Mouse (Mus musculus) neural tube, embryonic 14.5 days (tissue): ENCODE results near the gene Mettl7a1. TPM values are rescaled to one million over a fixed set of nuclear protein-coding genes. Genes with fewer than 3 reads are reported as not detected.
"Not testable (repeated sequence)": the region's sequence is repeated elsewhere in the genome, so short reads cannot be mapped to it uniquely, and the experiment has no call there.

Source experiments
- ATAC-seq: fragments of 200-750 bp; cut with Nextera tagmentation; 2 replicates; pipeline ENCODE4 v1.8.0; 2017; ENCODE audit warnings: low read depth, mild to moderate bottlenecking, moderate TSS enrichment, moderate library complexity
- H3K27ac ChIP-seq: fragments of 300-500 bp; sonication (generic); 2 replicates; pipeline ENCODE4 v1.5.1; 2014; ENCODE audit warnings: low read depth, mild to moderate bottlenecking, control low read depth, low read length, moderate library complexity, mixed read lengths
- H3K27me3 ChIP-seq: fragments of 300-500 bp; sonication (generic); 2 replicates; pipeline ENCODE4 v1.6.1; 2014; ENCODE audit warnings: low read length; ENCODE audit not compliant: control insufficient read depth, insufficient read depth
- H3K36me3 ChIP-seq: fragments of 300-500 bp; sonication (generic); 2 replicates; pipeline ENCODE4 v1.6.1; 2014; ENCODE audit warnings: low read length, mixed read lengths; ENCODE audit not compliant: control insufficient read depth, insufficient read depth
- H3K4me1 ChIP-seq: fragments of 300-500 bp; sonication (generic); 2 replicates; pipeline ENCODE4 v1.6.1; 2014; ENCODE audit warnings: low read length; ENCODE audit not compliant: control insufficient read depth, insufficient read depth
- H3K4me2 ChIP-seq: fragments of 300-500 bp; sonication (generic); 2 replicates; pipeline ENCODE4 v1.6.1; 2014; ENCODE audit warnings: mild to moderate bottlenecking, low read depth, low read length, control low read depth
- H3K4me3 ChIP-seq: fragments of 300-500 bp; sonication (generic); 2 replicates; pipeline ENCODE4 v1.5.1; 2014; ENCODE audit warnings: low read depth, low read length, control low read depth, mixed read lengths
- H3K9ac ChIP-seq: fragments of 300-500 bp; sonication (generic); replicated peaks from 2 replicates; pipeline ENCODE4 v1.6.1; 2014; ENCODE audit warnings: low read depth, mild to moderate bottlenecking, control low read depth, low read length, mixed read lengths
- H3K9me3 ChIP-seq: fragments of 300-500 bp; sonication (generic); 2 replicates; pipeline ENCODE4 v1.6.1; 2016; ENCODE audit warnings: low read length; ENCODE audit not compliant: control insufficient read depth
- WGBS: fragments of 180-500 bp; shearing (Covaris S2); extraction: QIAGEN DNeasy Blood & Tissue Kit; methylation state at CpG from one replicate; pipeline ENCODE4 v1.1.7; 2014; 5-methylcytosine and 5-hydroxymethylcytosine counted together
- polyA plus RNA-seq: library from polyadenylated mRNA; unstranded; fragments of >200 nt; fragmentation: Nextera tagmentation; extraction: Ambion mirVana; gene quantifications from 2 replicates; pipeline ENCODE4 v1.2.1, GENCODE M21; 2014

Mettl7a1 gene
- 2.8 and 3.6 TPM in 2 replicates for polyA plus RNA-seq

DNA sequence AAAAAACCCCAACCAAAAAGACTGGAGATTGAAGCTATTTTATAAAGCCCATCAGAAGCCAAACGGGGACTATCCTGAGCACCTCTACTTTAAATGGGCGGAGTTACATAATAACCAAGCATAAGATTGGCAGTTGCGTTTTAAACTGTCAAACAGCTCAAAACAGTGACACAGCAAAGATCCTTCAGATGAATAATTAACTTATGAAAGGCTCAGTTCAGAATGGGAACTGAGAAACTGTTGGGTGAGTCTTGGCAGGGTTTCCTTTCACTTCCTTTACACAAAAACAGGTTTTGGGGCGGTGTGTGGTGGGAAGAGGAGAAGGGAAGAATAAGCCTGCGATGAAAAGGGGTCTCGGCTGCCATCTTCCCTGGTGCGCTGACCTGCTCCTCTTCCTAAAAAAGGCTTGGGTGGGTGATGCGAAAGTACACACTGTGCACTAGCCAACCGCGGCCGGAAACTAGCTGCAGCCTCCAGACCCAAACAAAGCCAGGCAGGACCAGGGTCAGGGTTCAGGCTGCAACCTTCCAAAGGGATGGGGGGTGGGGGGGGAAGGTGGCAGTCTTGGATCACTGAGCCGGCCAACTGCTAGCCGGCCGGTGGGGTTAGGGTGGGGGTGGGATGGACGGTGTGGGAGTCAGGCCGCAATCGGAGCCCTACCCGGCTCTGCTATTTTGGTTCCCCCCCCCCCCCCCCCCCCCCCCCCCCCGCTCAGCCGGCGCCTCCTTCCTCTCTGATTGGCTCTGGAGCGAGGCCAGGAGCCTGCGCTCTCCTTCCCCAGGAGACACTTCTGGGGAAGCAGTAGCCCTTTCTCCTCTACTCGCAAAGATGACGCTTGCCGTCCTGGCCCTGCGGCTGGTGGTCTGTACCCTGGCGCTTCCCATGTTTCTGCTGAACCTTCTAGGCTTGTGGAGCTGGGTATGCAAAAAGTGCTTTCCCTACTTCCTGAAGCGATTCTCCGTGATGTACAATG, at the start of gene Mettl7a1:
TSS of gene Mettl7a1 (plus strand) at position 122 of the 973 bp plus-strand sequence.
- Histone ChIP-seq H3K27ac (peak within 1 kb of the TSS; percentile 78), H3K4me3 (peak within 1 kb of the TSS; percentile 43), H3K9me3 (no peaks in the 10 kb centered on the region), H3K36me3 (no peaks in the 10 kb centered on the region), H3K27me3 (no peaks in the 10 kb centered on the region), H3K4me1 (peaks cover 4% of the 10 kb centered on the region; the same call in 1 of the 2 replicates), H3K4me2 (peak within 1 kb of the TSS; percentile 52), H3K9ac (peak within 1 kb of the TSS; percentile 67)
- 5% methylated on average over 18 of the region's 30 CpGs for WGBS
- peak; percentile 92 for ATAC-seq

DNA sequence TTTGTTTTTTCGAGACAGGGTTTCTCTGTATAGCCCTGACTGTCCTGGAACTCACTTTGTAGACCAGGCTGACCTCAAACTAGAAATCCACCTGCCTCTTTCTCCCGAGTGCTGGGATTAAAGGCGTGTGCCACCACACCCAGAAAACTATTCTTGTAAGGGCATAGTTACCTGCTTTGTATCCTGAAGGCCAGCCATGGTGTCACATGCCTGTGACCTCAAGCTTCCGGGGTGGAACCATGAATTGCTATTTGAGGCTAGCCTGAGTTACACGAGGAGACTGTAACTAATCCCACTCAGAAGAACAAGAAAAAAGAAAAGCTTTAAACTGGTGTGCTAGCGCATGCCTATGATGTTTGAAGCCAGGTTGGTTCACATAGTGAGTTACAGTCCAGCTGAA, 47.6 kb upstream of the Mettl7a1 start:
- peaks cover 63% of the 10 kb centered on the region for H3K36me3 ChIP-seq
- ATAC-seq: no peak
- H3K4me1 ChIP-seq: no peaks in the 10 kb centered on the region
- H3K9ac ChIP-seq: no peak overlapping the region
- 89% methylated on average over 6 of the region's 6 CpGs for WGBS
- H3K27me3 ChIP-seq: no peaks in the 10 kb centered on the region
- no peak overlapping the region for H3K4me2 ChIP-seq
- H3K4me3 ChIP-seq: no peak overlapping the region
- no peaks in the 10 kb centered on the region for H3K9me3 ChIP-seq
- H3K27ac ChIP-seq: no peak overlapping the region

DNA sequence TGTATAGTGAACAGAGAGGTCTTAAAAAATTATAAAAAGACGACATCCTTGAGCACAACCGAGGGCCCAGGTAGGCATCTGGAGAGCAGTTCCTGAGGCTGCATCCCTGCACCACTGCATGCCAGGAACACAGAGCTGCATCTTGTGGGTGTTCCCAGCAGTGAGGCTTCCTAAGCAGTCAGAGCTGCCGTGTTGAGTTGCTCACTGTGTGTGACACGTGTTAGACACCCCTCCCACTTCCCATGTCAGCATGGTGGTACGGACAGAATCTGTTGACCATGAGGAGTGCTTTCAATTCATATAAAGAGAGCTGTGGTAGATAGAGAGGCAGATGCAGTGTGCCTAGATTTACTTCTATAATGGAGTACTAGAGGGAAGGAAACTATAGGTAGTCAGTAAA, 46.6 kb upstream of the Mettl7a1 start:
- Histone ChIP-seq H3K36me3 (peaks cover 61% of the 10 kb centered on the region), H3K4me2 (no peak overlapping the region), H3K4me1 (no peaks in the 10 kb centered on the region), H3K9me3 (no peaks in the 10 kb centered on the region), H3K27ac (no peak overlapping the region), H3K27me3 (no peaks in the 10 kb centered on the region), H3K9ac (no peak overlapping the region), H3K4me3 (no peak overlapping the region)
- ATAC-seq: no peak
- 93% methylated on average over 5 of the region's 5 CpGs for WGBS

DNA sequence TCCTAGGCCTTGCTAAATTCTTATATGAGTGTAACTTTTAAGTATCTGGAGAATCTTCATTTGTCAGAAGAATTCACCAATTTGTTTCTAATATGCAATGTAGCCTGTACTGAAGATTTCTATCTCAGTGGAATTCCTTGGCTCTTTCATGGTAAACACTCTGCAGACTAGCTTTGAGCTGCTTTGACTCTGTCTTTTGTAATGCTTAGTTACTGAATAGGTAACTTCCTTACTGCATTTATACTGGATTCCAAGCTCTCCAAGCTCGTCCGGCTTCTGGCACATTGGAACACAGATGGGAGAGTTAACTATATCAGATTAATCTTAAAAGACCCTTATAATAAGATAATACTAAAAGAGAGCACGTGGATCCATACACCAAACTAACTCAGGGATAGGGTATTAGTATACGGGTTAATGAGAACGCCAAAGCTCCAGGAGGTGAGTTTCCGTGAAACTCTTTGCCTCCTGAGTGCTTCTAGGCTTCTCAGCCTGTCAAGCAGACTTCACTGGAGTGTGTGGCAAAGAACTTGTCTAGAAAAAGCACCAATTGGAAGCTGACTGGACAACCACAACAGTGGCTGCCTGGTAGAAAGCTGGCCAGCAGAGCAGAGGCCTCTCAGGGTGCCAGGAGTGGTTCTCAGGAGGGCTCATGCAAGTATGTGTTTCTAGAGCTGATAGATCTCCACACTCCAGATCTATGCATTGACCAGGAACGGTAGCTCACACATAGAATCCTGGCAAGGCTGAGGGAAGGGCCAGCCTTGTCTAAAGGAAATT, 45.1 kb upstream of the Mettl7a1 start:
- no peaks in the 10 kb centered on the region for H3K9me3 ChIP-seq
- no peaks in the 10 kb centered on the region for H3K27me3 ChIP-seq
- H3K9ac ChIP-seq: no peak overlapping the region
- H3K4me1 ChIP-seq: no peaks in the 10 kb centered on the region
- no peak overlapping the region for H3K4me2 ChIP-seq
- 94% methylated on average over 7 of the region's 7 CpGs for WGBS
- H3K27ac ChIP-seq: no peak overlapping the region
- H3K36me3 ChIP-seq: peaks cover 49% of the 10 kb centered on the region
- no peak for ATAC-seq
- no peak overlapping the region for H3K4me3 ChIP-seq

DNA sequence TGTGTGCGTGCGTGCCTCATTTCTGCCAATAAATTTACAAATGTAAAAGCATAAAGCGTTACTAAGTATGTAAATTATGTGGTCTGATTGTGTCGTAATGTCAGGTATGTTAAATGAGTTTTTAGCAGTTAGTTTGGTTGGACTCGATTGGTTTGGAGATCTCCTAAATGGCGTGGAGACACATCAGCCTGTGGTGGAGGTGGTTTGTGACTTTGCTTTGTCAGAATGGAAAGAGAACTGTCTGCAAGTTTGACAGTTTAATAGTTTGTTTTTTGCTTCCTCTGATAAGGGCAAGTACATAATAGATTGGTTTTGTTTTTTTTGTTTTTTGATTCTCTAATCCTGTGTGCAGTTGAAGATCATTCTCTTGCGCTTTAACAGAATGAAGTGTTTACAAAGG, 43.6 kb upstream of the Mettl7a1 start:
- peaks cover 35% of the 10 kb centered on the region for H3K36me3 ChIP-seq
- H3K4me1 ChIP-seq, H3K4me2 ChIP-seq, ATAC-seq, H3K27ac ChIP-seq, H3K27me3 ChIP-seq, H3K4me3 ChIP-seq, H3K9me3 ChIP-seq, H3K9ac ChIP-seq: not testable (repeated sequence)
- 89% methylated on average over 7 of the region's 7 CpGs for WGBS

DNA sequence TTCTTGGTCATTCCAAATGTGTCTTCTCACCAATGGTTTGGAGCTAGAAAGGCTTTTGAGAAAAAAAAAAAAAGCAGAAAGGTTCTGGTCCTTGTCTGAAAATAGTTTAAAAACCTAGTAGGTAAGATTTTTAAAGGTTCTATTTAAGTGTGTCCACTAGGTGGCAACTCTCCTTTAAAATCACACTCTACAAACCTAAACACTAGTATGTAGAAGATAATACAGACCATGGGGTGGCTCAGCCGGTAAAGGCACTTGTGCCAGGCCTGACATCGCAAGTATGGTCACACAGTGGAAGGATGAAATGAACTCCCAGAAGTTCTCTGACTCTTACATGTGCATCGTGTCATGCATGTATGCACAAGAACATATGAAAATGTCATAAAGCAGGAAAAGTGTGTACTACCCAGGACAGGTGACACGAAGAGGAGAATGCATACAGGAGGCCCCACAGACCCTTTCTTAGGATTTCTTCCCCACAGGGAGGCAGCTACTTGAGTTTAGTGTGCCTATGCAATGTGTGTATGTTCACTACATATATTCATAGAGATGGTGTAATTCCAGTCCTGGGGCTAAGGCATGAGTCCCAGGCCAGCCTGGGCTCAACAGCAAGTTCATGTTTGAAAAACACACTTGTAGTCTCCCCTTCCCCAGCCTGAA, 40.6 kb upstream of the Mettl7a1 start:
- Histone ChIP-seq H3K4me1 (no peaks in the 10 kb centered on the region), H3K4me2 (no peak overlapping the region), H3K36me3 (peaks cover 9% of the 10 kb centered on the region; the same call in 1 of the 2 replicates), H3K9ac (no peak overlapping the region), H3K4me3 (no peak overlapping the region), H3K27me3 (no peaks in the 10 kb centered on the region), H3K27ac (no peak overlapping the region), H3K9me3 (no peaks in the 10 kb centered on the region)
- no peak for ATAC-seq
- WGBS: 24% methylated on average over 4 of the region's 4 CpGs

DNA sequence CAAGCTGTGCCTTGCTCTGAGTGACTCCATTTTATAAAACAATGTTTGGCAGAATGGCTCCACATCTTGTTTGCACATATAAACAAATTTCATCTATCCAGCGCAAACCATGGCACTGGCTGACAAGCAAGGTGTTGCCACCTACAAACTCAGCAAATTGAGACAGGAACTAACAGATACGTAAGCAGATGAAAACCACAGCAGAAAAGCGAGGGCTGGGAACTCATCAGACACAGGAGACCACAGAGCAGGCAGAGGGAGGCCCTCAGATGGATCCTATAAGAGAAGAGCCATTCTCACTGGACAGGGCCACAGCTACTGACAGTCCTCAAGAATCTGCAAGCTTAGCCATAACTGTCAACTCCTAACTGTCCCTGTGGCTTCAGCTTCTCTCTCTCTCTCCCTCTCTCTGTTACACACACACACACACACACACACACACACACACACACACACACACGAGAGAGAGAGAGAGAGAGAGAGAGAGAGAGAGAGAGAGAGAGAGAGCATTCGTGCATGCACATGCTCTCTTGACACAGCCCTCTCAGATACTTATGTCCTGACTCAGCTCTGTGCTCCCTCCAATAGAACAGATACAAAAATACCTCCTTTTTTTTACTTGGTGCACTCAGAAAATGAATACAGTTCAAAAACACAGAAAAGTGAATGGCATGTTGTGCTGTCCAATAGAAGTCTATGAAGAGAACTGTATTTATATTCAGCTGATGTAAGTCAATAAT, 38.2 kb upstream of the Mettl7a1 start:
- no peak for ATAC-seq
- H3K27me3 ChIP-seq: no peaks in the 10 kb centered on the region
- no peak overlapping the region for H3K4me3 ChIP-seq

DNA sequence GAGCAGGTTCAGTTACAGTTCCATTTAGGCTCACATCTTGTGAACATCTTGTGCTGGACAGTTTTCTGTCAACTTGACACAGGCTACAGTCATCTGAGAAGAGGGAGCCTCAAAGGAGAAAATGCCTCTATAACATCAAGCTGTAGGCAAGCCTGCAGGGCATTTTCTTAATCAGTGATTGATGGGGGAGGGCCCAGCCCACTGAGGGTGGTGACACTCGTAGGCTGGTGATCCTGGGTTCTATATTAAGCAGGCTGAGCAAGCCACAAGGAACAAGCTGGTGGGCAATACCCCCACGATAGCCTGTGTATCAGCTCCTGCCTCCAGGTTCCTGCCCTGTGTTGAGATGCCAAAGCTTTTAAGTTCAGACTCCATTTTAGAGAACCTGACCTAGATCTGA, 35.0 kb upstream of the Mettl7a1 start:
- H3K4me2 ChIP-seq: no peak overlapping the region
- H3K4me3 ChIP-seq: no peak overlapping the region
- no peak overlapping the region for H3K27ac ChIP-seq
- no peaks in the 10 kb centered on the region for H3K9me3 ChIP-seq
- ATAC-seq: no peak
- H3K4me1 ChIP-seq: no peaks in the 10 kb centered on the region
- no peaks in the 10 kb centered on the region for H3K27me3 ChIP-seq
- 74% methylated on average over 2 of the region's 2 CpGs for WGBS
- no peak overlapping the region for H3K9ac ChIP-seq
- H3K36me3 ChIP-seq: no peaks in the 10 kb centered on the region

More for the DNA sequence above, 38.2 kb upstream of the Mettl7a1 start:
- no peak overlapping the region for H3K27ac ChIP-seq
- no peak overlapping the region for H3K4me2 ChIP-seq
- no peaks in the 10 kb centered on the region for H3K4me1 ChIP-seq
- 88% methylated on average over 4 of the region's 5 CpGs for WGBS
- no peaks in the 10 kb centered on the region for H3K36me3 ChIP-seq
- no peak overlapping the region for H3K9ac ChIP-seq
- H3K9me3 ChIP-seq: no peaks in the 10 kb centered on the region
